Mouse (Mus musculus): ENCODE measurements at regions not wholly inside any gene's neighbourhood (a gene's known extent, or its start where the extent isn't known, plus 50 kb on each side); places are given as distances from the start of the nearest gene placed in this dataset.

DNA sequence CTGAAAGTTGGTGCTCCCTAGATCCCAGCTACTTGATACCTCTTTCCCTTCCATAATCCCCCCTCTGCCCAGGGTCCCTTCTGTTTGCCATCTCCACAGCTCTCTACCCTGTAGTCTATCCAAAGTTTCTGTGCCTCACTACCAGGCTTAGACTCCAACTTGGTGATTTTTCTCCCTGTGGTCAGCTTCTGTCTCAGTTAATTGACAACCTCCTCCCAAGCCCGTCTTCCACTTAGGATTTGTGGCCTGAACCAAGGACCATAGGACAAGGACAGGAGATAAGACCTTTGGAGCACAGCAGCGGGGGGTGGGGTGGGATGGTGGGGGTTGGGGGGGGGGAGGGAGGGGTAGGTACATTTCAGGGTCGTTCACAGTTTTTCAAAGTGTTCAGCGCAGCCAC, 371.3 kb downstream of the Eipr1 start:
- no peak for DNase-seq (ENCODE audit: low spot score)

DNA sequence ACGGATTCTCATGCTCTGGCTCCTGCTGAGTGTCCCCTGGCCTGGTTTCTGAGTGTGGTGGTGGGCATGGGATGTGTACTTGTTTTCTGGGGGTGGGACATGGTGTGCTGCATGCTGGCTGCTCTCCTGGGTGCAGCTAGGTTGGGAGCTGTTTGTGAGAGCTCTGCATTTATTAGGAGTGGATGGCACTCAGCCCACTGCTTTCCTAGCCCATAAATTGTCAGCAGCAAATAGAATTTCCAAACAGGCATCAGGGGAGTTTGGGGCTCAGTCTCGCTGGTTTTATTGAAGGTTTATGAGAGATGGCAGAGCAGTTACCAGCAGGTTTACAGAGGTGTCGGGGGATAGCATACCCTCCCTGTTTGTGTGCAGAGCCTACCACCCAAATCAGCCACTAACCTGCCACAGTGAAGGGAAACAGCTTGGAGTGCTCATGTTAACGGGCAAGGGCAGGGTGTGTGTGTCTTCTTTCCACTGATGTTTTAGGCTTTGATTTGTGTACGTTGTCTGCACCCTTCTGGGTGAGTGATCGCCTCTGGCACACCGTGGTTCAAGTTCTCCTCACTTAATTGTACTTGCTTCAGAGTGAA, 372.6 kb downstream of the Eipr1 start:
- no peak for DNase-seq (ENCODE audit: low spot score)

GRCm38 (mm10) chr12:29128844-29129243, 377.2 kb downstream of the Eipr1 start:
- no peak for DNase-seq (ENCODE audit: low spot score)

DNA sequence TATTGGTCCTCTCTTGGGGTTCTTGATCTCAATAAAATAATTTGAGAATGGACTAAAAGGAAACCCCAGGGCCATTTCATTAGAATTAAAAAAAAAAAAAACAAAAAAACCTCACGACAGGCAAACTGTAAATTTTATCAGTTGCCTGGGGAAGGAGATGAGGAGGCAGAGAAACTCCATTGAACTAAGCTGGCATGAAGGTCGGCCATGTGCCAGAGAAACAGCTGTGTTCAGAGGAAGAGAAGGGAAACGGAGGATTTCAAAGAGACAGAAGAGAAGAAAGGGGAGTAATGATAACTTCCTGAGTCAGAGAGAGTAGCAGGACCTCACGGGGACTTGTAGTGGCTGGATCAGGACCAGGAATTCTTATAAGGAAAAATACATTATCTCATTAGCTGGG, 377.7 kb downstream of the Eipr1 start:
- no peak for DNase-seq (ENCODE audit: low spot score)

GRCm38 (mm10) chr12:29134326-29134725, 382.7 kb downstream of the Eipr1 start:
- no peak for DNase-seq (ENCODE audit: low spot score)

- DNase-seq (ENCODE audit: low spot score), result no peak
Measured at GRCm38 (mm10) chr12:29136850-29137268, 385.3 kb downstream of the Eipr1 start.

DNA sequence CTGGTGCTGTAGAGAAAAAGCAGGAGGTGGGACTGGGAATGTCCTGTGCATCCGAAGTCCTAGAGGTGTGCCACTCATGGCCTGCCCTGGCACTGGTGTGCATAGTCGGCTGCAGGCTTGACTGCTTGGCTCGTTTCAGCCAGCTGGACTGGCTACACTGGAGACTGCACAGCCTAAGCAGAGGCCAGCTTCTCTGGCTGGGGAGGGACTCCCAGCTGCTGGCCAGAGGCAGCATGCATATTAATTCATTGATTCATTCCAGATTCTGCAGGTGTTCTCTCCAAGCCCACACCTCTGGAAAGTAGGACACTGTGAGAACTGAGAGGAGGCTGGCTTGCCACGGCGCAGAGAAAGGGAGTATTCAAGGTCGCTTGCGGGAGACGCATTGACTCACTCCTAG, 385.9 kb downstream of the Eipr1 start:
- DNase-seq (ENCODE audit: low spot score), result no peak

GRCm38 (mm10) chr12:29140576-29140975, 387.6 kb upstream of the Myt1l start:
- DNase-seq (ENCODE audit: low spot score), result no peak

- no peak for DNase-seq (ENCODE audit: low spot score)
Measured at GRCm38 (mm10) chr12:29141132-29141531, 387.1 kb upstream of the Myt1l start.

- DNase-seq (ENCODE audit: low spot score), result no peak
Measured at GRCm38 (mm10) chr12:29141855-29142254, 386.3 kb upstream of the Myt1l start.

DNA sequence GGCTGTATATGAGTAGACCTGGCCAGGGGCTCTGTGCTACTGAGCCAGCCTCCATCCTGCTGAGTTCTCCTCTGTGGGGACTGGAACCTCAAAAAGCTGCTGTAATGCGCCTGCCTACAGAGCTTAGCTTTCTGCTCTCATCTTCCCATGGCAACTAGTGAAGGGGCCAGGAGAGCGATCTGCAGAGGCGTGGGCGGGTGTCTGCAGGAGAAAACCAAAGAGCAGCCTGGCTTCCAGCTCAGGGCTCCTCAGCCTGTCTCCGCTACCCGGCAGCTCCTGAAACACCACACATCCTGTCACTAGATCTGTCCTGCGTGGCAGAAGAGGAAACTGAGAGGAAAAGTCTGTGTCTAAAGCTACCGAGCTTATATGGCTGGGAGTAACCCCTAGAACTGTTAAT, 384.9 kb upstream of the Myt1l start:
- DNase-seq (ENCODE audit: low spot score), result no peak

- DNase-seq (ENCODE audit: low spot score), result no peak
Measured at GRCm38 (mm10) chr12:29160920-29161319, 367.3 kb upstream of the Myt1l start.

DNA sequence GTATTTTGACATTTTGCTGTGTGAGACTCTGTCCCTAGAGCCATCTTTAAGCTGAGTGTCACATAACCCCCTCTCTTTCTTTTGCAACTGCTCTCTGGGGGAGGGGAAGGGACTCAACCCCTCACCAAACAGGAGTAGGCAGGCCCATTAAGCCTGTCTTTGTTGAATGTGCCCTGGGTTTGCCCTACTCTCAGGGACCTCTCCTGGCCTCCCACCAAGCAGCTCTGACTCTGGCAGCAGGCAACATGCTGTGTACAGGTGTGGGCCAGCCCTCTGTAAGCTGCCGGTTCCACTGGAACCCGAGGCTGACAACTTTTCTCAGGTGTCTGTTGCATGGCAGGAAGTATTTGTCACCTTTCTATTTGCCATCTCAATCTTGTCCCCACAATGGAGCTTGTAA, 366.6 kb upstream of the Myt1l start:
- DNase-seq (ENCODE audit: low spot score), result no peak

GRCm38 (mm10) chr12:29164701-29165100, 363.5 kb upstream of the Myt1l start:
- DNase-seq (ENCODE audit: low spot score), result no peak

DNA sequence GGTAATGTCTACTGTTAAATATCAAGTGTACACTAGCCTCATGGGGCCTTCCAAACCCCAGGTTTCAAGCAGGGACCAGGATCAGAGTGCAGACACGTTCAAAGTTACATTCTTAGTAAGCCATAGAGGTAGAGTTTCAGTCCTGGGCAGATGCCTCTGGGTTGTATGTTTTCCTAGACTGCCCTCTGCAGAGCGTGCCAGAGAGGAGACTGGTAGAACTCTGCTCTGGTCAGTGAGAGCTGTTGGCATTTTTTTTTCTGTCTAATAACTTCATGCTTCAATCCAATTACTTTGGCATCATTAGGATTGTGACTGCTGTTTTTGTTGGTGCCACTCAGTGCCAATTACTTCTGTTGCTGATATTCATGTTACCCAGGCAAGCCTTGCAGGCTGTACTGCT, 361.9 kb upstream of the Myt1l start:
- DNase-seq (ENCODE audit: low spot score), result no peak

DNA sequence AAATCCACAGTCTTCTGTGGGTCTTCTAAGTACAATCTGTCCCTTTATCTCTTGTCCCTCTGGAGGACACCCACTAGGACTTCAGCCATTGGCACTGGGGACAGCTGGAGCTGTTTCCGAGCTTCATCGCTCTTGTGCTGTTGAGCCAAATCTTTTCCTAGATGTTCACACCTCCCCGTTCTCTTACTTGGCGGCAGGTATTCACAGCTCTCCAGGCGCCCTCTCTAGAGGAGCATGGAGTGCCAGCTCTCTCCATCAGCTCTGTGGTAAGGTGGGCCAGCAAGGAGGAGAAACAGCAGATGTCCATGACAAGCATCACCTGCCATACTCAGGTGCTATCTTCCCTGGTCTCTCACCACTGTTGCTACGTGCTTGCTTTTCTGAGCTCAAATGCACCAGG, 360.3 kb upstream of the Myt1l start:
- no peak for DNase-seq (ENCODE audit: low spot score)

DNA sequence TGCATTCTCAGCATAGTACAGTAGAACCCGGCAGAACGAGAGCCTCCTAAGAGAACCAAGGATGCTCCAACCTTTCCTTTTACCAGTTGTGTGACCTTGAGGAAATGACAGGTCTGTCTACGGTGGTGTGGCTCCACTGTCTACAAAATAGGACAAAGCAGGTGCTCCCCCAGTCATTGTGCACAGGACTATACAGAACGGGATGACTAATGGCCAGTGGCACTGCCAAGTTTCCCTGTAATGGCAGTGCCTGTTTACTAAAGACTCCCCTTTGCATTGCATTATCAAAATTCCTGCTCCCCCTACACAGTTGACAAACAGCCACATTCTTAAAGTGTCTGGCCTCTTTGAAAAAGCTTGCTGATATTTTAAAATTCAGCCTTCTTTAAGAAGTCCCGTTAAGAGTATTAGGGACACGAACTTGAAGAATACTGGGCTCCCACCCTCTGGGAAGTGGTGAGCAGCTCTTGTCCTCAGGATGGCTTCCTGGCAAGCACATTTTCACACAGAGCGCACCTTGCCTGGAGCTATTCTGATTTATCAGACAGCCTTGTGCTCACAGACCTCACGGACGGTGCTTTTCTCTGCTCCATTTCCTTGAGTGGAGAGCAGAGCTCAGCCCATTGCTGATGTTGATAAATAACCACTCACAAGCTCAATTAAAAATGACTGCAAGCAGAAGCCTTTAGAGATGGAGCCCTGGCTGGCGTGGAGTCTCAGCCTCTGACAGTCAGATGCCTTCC, 352.3 kb upstream of the Myt1l start:
- DNase-seq (ENCODE audit: low spot score), result no peak

GRCm38 (mm10) chr12:29177145-29177544, 351.0 kb upstream of the Myt1l start:
- DNase-seq (ENCODE audit: low spot score), result no peak

DNA sequence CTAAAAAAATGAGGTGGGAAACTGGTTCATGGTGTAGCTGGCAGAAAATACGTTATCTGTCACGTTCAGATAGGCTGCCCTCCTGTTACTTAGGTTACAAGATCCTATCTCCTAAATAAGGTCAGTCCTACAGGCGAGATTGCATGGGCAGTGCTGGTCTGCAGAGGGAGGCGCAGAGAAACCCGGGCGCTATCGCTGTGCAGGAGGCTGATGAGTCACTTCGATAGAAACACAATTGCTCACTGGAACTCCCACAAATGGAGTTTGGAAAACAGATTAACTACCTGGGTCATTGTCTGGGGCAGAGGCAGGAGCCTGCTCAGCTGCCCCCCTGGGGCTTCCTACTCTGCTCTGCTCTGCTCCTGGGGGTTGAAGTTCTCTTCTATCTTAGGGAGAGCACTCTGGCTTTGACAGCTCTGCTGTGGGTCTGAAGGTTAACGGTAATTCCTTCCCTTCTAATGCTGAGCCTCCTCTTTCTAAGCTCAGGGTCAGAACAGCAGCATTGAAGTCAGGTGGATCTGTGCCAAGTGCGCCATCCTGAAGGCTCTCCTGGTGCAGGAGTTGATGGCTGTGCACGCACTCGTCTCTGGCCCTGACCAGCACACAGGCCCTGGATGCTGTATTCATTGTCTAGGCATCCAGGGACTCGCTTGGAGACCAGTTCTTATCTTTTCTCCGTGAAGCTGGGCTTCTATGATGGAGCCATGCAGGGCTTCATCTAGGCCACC, 349.9 kb upstream of the Myt1l start:
- DNase-seq (ENCODE audit: low spot score), result no peak

DNA sequence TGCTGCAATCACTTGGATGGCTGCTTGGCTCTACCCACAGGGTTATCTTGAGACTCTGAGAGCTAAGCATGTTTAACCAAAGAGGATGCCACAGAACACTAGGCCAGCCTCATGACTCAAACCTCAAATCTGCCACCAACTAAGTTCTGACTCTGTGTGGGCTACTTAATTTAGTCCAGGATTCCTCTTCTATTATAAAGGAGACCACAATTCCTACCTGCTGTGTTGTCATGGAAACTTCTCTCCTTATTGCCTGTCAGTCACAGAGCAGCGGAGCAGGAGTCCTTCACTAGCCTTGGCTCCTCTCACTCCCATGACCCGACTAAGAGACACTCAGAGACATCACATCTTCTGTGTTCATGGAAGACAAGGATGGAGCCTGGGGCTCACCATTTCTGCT, 348.8 kb upstream of the Myt1l start:
- DNase-seq (ENCODE audit: low spot score), result no peak

DNA sequence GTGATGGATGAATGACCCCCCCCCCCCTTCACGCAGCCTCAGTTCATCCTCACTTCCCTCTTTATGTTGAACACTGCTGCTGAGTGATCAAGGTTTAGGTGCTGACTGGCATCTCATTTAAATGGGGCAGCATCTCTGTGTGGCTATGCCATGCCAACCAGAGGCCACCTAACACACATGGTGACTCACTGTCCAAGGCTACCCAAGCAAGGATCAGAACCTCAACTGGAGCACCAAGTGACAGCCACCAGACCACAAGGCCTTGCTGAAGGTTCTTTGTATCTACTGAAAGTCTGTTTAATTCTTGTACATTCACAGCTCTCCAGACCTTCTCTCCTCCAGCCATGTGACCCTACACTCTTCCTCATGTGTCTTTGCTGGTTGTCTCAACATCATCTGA, 347.6 kb upstream of the Myt1l start:
- no peak for DNase-seq (ENCODE audit: low spot score)

GRCm38 (mm10) chr12:29187619-29188018, 340.6 kb upstream of the Myt1l start:
- DNase-seq (ENCODE audit: low spot score), result no peak

- DNase-seq (ENCODE audit: low spot score), result no peak
Measured at GRCm38 (mm10) chr12:29192391-29192790, 335.8 kb upstream of the Myt1l start.
